Mouse (Mus musculus): ENCODE results near the gene Thpo.

DNA sequence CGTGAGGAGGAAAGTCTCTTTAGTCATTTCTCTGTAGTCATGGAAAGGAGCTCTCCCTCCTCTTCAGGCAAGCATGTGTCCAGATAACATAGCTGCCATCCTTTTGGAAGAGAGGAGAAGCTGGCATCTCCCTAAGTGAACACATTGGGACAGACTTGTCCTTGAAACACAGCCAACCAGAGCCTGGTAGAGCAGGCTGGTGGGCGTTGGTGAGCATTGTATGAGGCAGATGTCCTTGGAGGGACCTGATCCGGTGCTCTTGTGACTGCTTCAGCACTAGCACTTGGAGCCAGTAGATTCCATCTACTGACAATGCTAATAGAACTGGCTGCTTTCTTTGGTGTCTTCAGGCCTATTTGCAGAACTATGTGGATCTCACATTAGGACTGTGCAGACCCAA is 45.5 kb upstream of the Thpo start:
- no peak for TF ChIP-seq CHD2 (IDR thresholded peaks at IDR 0.05; ENCODE audit: low read depth, low read length)
- no peak for TF ChIP-seq HCFC1 (IDR thresholded peaks at IDR 0.05; ENCODE audit: borderline replicate concordance, insufficient read depth, low read length)
- no peak for TF ChIP-seq ZC3H11A (IDR thresholded peaks at IDR 0.05; ENCODE audit: borderline replicate concordance, low read depth, low read length)
- TF ChIP-seq ZNF384 (IDR thresholded peaks at IDR 0.05; ENCODE audit: low read depth, low read length): no peak
- no peak for TF ChIP-seq MAFK (IDR thresholded peaks at IDR 0.05; ENCODE audit: insufficient read depth, low read depth, low read length)
